Mouse (Mus musculus): Measurements from ENCODE around the gene Aff3. TPM values are rescaled to one million over a fixed set of nuclear protein-coding genes. Genes with fewer than 3 reads are reported as not detected.

The Aff3 gene
- polyA plus RNA-seq, 1 experiment: not detected

GRCm38 (mm10) chr1:38233121-38233520, 431.6 kb downstream of the Aff3 start:
- H3K4me3 ChIP-seq (ENCODE audit: insufficient read depth, low read depth, low read length): no peak overlapping the region
- WGBS: 94% methylated on average over 5 of the region's 5 CpGs
- peaks cover 3% of the 10 kb centered on the region for H3K4me1 ChIP-seq (ENCODE audit: control insufficient read depth, insufficient read depth, low read length)
- TF ChIP-seq CTCF (IDR thresholded peaks at IDR 0.05; ENCODE audit: insufficient read depth, low read depth, low read length) (no peak), POLR2A (IDR thresholded peaks at IDR 0.05; ENCODE audit: insufficient read depth, low read depth, low read length) (no peak)
- H3K27ac ChIP-seq (ENCODE audit: insufficient read depth, low read depth, low read length): no peak overlapping the region

GRCm38 (mm10) chr1:38230041-38230440, 434.7 kb downstream of the Aff3 start:
- no peak overlapping the region for H3K27ac ChIP-seq (ENCODE audit: insufficient read depth, low read depth, low read length)
- H3K4me1 ChIP-seq (ENCODE audit: control insufficient read depth, insufficient read depth, low read length): peaks cover 1% of the 10 kb centered on the region
- H3K4me3 ChIP-seq (ENCODE audit: insufficient read depth, low read depth, low read length): no peak overlapping the region
- no peak for TF ChIP-seq POLR2A (IDR thresholded peaks at IDR 0.05; ENCODE audit: insufficient read depth, low read depth, low read length)
- no peak for TF ChIP-seq CTCF (IDR thresholded peaks at IDR 0.05; ENCODE audit: insufficient read depth, low read depth, low read length)
- WGBS: 88% methylated on average over 8 of the region's 8 CpGs

- no peaks in the 10 kb centered on the region for H3K4me1 ChIP-seq (ENCODE audit: control insufficient read depth, insufficient read depth, low read length)
- TF ChIP-seq POLR2A (IDR thresholded peaks at IDR 0.05; ENCODE audit: insufficient read depth, low read depth, low read length) (no peak), CTCF (IDR thresholded peaks at IDR 0.05; ENCODE audit: insufficient read depth, low read depth, low read length) (no peak)
- 91% methylated on average over 4 of the region's 4 CpGs for WGBS
- no peak overlapping the region for H3K4me3 ChIP-seq (ENCODE audit: insufficient read depth, low read depth, low read length)
- H3K27ac ChIP-seq (ENCODE audit: insufficient read depth, low read depth, low read length): no peak overlapping the region
Observed at GRCm38 (mm10) chr1:38228806-38229205, 435.9 kb downstream of the Aff3 start.

- TF ChIP-seq CTCF (IDR thresholded peaks at IDR 0.05; ENCODE audit: insufficient read depth, low read depth, low read length) (no peak), POLR2A (IDR thresholded peaks at IDR 0.05; ENCODE audit: insufficient read depth, low read depth, low read length) (no peak)
- Histone ChIP-seq H3K4me1 (ENCODE audit: control insufficient read depth, insufficient read depth, low read length) (no peaks in the 10 kb centered on the region), H3K4me3 (ENCODE audit: insufficient read depth, low read depth, low read length) (no peak overlapping the region), H3K27ac (ENCODE audit: insufficient read depth, low read depth, low read length) (no peak overlapping the region)
- 98% methylated on average over 3 of the region's 3 CpGs for WGBS
Observed at GRCm38 (mm10) chr1:38225166-38225565, 439.6 kb downstream of the Aff3 start.

- WGBS: 83% methylated on average over 1 of the region's 1 CpGs
- Histone ChIP-seq H3K27ac (ENCODE audit: insufficient read depth, low read depth, low read length) (no peak overlapping the region), H3K4me3 (ENCODE audit: insufficient read depth, low read depth, low read length) (no peak overlapping the region), H3K4me1 (ENCODE audit: control insufficient read depth, insufficient read depth, low read length) (no peaks in the 10 kb centered on the region; the same call in 1 of the 2 replicates)
- TF ChIP-seq POLR2A (IDR thresholded peaks at IDR 0.05; ENCODE audit: insufficient read depth, low read depth, low read length) (no peak), CTCF (IDR thresholded peaks at IDR 0.05; ENCODE audit: insufficient read depth, low read depth, low read length) (no peak)
Observed at GRCm38 (mm10) chr1:38222160-38222559, 442.6 kb downstream of the Aff3 start.

GRCm38 (mm10) chr1:38221431-38221830, 443.3 kb downstream of the Aff3 start:
- TF ChIP-seq CTCF (IDR thresholded peaks at IDR 0.05; ENCODE audit: insufficient read depth, low read depth, low read length) (no peak), POLR2A (IDR thresholded peaks at IDR 0.05; ENCODE audit: insufficient read depth, low read depth, low read length) (no peak)
- WGBS: 75% methylated on average over 8 of the region's 8 CpGs

GRCm38 (mm10) chr1:38217912-38218795, 446.6 kb downstream of the Aff3 start:
- WGBS: 83% methylated on average over 31 of the region's 31 CpGs
- no peak for TF ChIP-seq CTCF (IDR thresholded peaks at IDR 0.05; ENCODE audit: insufficient read depth, low read depth, low read length)
- Histone ChIP-seq H3K4me1 (ENCODE audit: control insufficient read depth, insufficient read depth, low read length) (no peaks in the 10 kb centered on the region; the same call in 1 of the 2 replicates), H3K27ac (ENCODE audit: insufficient read depth, low read depth, low read length) (no peak overlapping the region), H3K4me3 (ENCODE audit: insufficient read depth, low read depth, low read length) (no peak overlapping the region)

More at GRCm38 (mm10) chr1:38221431-38221830, 443.3 kb downstream of the Aff3 start:
- Histone ChIP-seq H3K4me1 (ENCODE audit: control insufficient read depth, insufficient read depth, low read length) (no peaks in the 10 kb centered on the region; the same call in 1 of the 2 replicates), H3K4me3 (ENCODE audit: insufficient read depth, low read depth, low read length) (no peak overlapping the region), H3K27ac (ENCODE audit: insufficient read depth, low read depth, low read length) (no peak overlapping the region)

- 88% methylated on average over 5 of the region's 5 CpGs for WGBS
- no peak overlapping the region for H3K27ac ChIP-seq (ENCODE audit: insufficient read depth, low read depth, low read length)
- H3K4me1 ChIP-seq (ENCODE audit: control insufficient read depth, insufficient read depth, low read length): peaks cover 3% of the 10 kb centered on the region
- H3K4me3 ChIP-seq (ENCODE audit: insufficient read depth, low read depth, low read length): no peak overlapping the region
- TF ChIP-seq POLR2A (IDR thresholded peaks at IDR 0.05; ENCODE audit: insufficient read depth, low read depth, low read length) (no peak), CTCF (IDR thresholded peaks at IDR 0.05; ENCODE audit: insufficient read depth, low read depth, low read length) (no peak)
Observed at GRCm38 (mm10) chr1:38217098-38217497, 447.7 kb downstream of the Aff3 start.

GRCm38 (mm10) chr1:38213377-38213776, 451.4 kb downstream of the Aff3 start:
- peaks cover 8% of the 10 kb centered on the region for H3K4me1 ChIP-seq (ENCODE audit: control insufficient read depth, insufficient read depth, low read length)
- no peak overlapping the region for H3K27ac ChIP-seq (ENCODE audit: insufficient read depth, low read depth, low read length)
- 76% methylated on average over 3 of the region's 3 CpGs for WGBS
- TF ChIP-seq CTCF (IDR thresholded peaks at IDR 0.05; ENCODE audit: insufficient read depth, low read depth, low read length): no peak
- TF ChIP-seq POLR2A (IDR thresholded peaks at IDR 0.05; ENCODE audit: insufficient read depth, low read depth, low read length): no peak
- H3K4me3 ChIP-seq (ENCODE audit: insufficient read depth, low read depth, low read length): no peak overlapping the region
